In the genomic region with DNA sequence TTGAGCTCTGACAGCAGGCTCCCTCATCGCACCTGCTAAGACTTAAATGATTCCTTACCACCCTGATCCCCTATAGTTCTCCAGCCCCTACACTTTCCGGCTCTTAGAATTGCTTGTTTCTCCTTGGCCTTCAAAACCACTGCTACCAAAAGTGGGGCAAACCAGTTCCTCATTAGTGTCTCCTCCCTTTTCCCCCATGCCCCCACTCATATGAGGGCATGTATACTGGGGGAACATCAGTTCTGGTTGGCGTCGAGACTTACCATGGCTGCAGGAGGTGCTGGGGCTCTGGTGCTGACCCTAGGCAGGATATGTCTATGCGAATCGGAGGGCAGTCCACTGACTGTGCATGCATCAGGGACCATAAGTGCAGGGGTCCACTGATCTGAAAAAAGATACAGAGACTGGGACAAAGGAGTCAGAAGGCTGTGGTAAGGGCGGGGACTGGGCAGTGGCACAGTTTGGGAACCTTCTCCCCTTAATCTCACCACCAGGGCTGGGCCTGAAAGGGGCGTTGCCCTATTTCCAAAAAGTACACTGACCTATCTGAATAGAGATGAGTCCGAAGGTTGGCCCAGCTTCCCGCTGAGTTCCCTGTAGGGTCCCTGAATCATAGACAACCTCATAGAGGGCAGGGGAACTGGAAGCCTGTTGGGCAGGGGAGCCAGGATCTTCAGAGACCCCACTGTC, we compare ENCODE assay signal across 16 mouse cellular contexts. TPM values are rescaled to one million over a fixed set of nuclear protein-coding genes. Genes with fewer than 3 reads are reported as not detected.
A peak's percentile ranks its signal among the peaks of the same experiment; 100 is the strongest.
DNase-seq lines count a peak whose midpoint lies in the region; ATAC-seq lines count a peak whose summit lies in the region.
"Had no signal": no experiment of that assay in that cellular context is flagged by ENCODE, and none has a peak within 500 bp of the region (broad histone marks: within the 10 kb centered on the region; RNA-seq: fewer than 3 reads in every experiment).

No protein-coding gene starts in this region.

- WGBS in intestine, embryonic 15.5 days = 85% methylated on average over 10 of the region's 10 CpGs
- WGBS in intestine, embryonic 16.5 days = 86% methylated on average over 10 of the region's 10 CpGs
- WGBS in embryonic facial prominence, embryonic 10.5 days = 84% methylated on average over 10 of the region's 10 CpGs

- H3K4me2 ChIP-seq in intestine, embryonic 15.5 days (replicated peaks) = peak overlapping the region; percentile 74; the same call in 1 of the 2 replicates
- H3K4me2 ChIP-seq in intestine, embryonic 16.5 days (ENCODE audit: low read depth, low read length) = no peak overlapping the region

- ATAC-seq in intestine, embryonic 15.5 days = no peak
- ATAC-seq in intestine, embryonic 16.5 days = no peak
- ATAC-seq in hematopoietic stem cell, adult 5-6 weeks (replicated peaks in 1 of 2; ENCODE audit: insufficient read depth in 1 of 2, low FRiP score in 2 of 2, low TSS enrichment in 1 of 2, low read depth in 1 of 2, poor library complexity in 2 of 2, severe bottlenecking in 2 of 2) = peak; percentile 19 to 40; a peak in 2 of 4 replicates
- peak; percentile 48 for ATAC-seq in megakaryocyte-erythroid progenitor cell, adult 5-6 weeks (replicated peaks; ENCODE audit: low FRiP score, low TSS enrichment, poor library complexity, severe bottlenecking)
- ATAC-seq: forebrain, embryonic 14.5 days; midbrain, embryonic 16.5 days had no signal

- peaks cover 13% of the 10 kb centered on the region for H3K4me1 ChIP-seq in intestine, embryonic 15.5 days (replicated peaks)
- peaks cover 4% of the 10 kb centered on the region for H3K4me1 ChIP-seq in intestine, embryonic 16.5 days (ENCODE audit: control insufficient read depth, insufficient read depth, low read length)
- H3K4me1 ChIP-seq in embryonic facial prominence, embryonic 10.5 days = peaks cover 18% of the 10 kb centered on the region

- DNase-seq in embryonic facial prominence, embryonic 10.5 days (ENCODE audit: low spot score) = no peak
- no peak for DNase-seq in retina, postnatal 1 day
- no peak for DNase-seq in thymus, postnatal 0 days (ENCODE audit: low spot score)
- DNase-seq: cerebellum, adult 11-12 months; cerebellum, postnatal 36 days; lung, postnatal 36 days; right cerebral cortex, postnatal 25 days; thymus, postnatal 36 days had no signal

- H3K9ac ChIP-seq in intestine, embryonic 15.5 days = no peak overlapping the region
- H3K9ac ChIP-seq in intestine, embryonic 16.5 days (ENCODE audit: low read depth, low read length) = no peak overlapping the region
- H3K9ac ChIP-seq: embryonic facial prominence, embryonic 15.5 days had no signal

- no peaks in the 10 kb centered on the region for H3K9me3 ChIP-seq in intestine, embryonic 15.5 days
- no peaks in the 10 kb centered on the region for H3K9me3 ChIP-seq in intestine, embryonic 16.5 days (ENCODE audit: control insufficient read depth, low read length)
- H3K9me3 ChIP-seq in embryonic facial prominence, embryonic 10.5 days = no peaks in the 10 kb centered on the region
- H3K9me3 ChIP-seq: embryonic facial prominence, embryonic 15.5 days had no signal

- no peaks in the 10 kb centered on the region for H3K36me3 ChIP-seq in intestine, embryonic 15.5 days
- no peaks in the 10 kb centered on the region; the same call in 1 of the 2 replicates for H3K36me3 ChIP-seq in intestine, embryonic 16.5 days (ENCODE audit: control insufficient read depth, insufficient read depth, low read length)
- peaks cover 4% of the 10 kb centered on the region for H3K36me3 ChIP-seq in embryonic facial prominence, embryonic 10.5 days (replicated peaks)
- H3K36me3 ChIP-seq: embryonic facial prominence, embryonic 15.5 days had no signal

- no peaks in the 10 kb centered on the region for H3K27me3 ChIP-seq in intestine, embryonic 15.5 days (replicated peaks)
- H3K27me3 ChIP-seq in intestine, embryonic 16.5 days (replicated peaks; ENCODE audit: control insufficient read depth, insufficient read depth, low read length) = no peaks in the 10 kb centered on the region
- peaks cover 7% of the 10 kb centered on the region; the same call in 1 of the 2 replicates for H3K27me3 ChIP-seq in embryonic facial prominence, embryonic 10.5 days (replicated peaks; ENCODE audit: low read depth, poor library complexity, severe bottlenecking)
- H3K27me3 ChIP-seq: embryonic facial prominence, embryonic 15.5 days had no signal

- H3K4me3 ChIP-seq in intestine, embryonic 15.5 days (replicated peaks) = no peak overlapping the region
- H3K4me3 ChIP-seq in intestine, embryonic 16.5 days (ENCODE audit: low read length) = no peak overlapping the region
- peak overlapping the region; percentile 13; the same call in 1 of the 2 replicates for H3K4me3 ChIP-seq in embryonic facial prominence, embryonic 10.5 days

- no peak overlapping the region for H3K27ac ChIP-seq in intestine, embryonic 15.5 days
- no peak overlapping the region for H3K27ac ChIP-seq in intestine, embryonic 16.5 days (ENCODE audit: low read length)
- 0 out of 2 replicates have a peak overlapping the region, but pooled peaks have one; percentile 4 for H3K27ac ChIP-seq in embryonic facial prominence, embryonic 10.5 days (replicated peaks)
- H3K27ac ChIP-seq: kidney, postnatal 0 days had no signal

RNA-seq across cellular contexts. Expression of gene Creb3l4, which starts 1.5 kb away (rescaled TPM):
- polyA plus RNA-seq in intestine, embryonic 15.5 days (2015; fragmentation: Nextera tagmentation; extraction: Ambion mirVana) = 10.7 and 14.5 TPM in 2 replicates
- 16.0 and 18.9 TPM in 2 replicates for polyA plus RNA-seq in intestine, embryonic 16.5 days (2015; fragmentation: Nextera tagmentation; extraction: Ambion mirVana)
- 4.2 and 6.1 TPM in 2 replicates for polyA plus RNA-seq in embryonic facial prominence, embryonic 10.5 days (2016; fragmentation: Nextera tagmentation; extraction: Ambion mirVana)
- total RNA-seq in hematopoietic stem cell, adult 5-6 weeks (2017) = not detected in 2 replicates
- not detected in 2 replicates for total RNA-seq in megakaryocyte-erythroid progenitor cell, adult 5-6 weeks (2014; fragmentation: Nextera tagmentation)
- total RNA-seq in megakaryocyte-erythroid progenitor cell, adult 5-6 weeks (2017) = not detected in 2 replicates
- polyA plus RNA-seq in thymus, postnatal 0 days (2015; fragmentation: Nextera tagmentation; extraction: Ambion mirVana) = 3.3 and 3.9 TPM in 2 replicates

RNA-seq across cellular contexts. Expression of gene Slc39a1, which starts 6.2 kb away (rescaled TPM):
- 114 and 119 TPM in 2 replicates for polyA plus RNA-seq in intestine, embryonic 15.5 days (2015; fragmentation: Nextera tagmentation; extraction: Ambion mirVana)
- polyA plus RNA-seq in intestine, embryonic 16.5 days (2015; fragmentation: Nextera tagmentation; extraction: Ambion mirVana) = 94.5 and 127 TPM in 2 replicates
- 60.9 and 64.2 TPM in 2 replicates for polyA plus RNA-seq in embryonic facial prominence, embryonic 10.5 days (2016; fragmentation: Nextera tagmentation; extraction: Ambion mirVana)
- 48.2 and 61.7 TPM in 2 replicates for total RNA-seq in hematopoietic stem cell, adult 5-6 weeks (2017)
- 21.9 and 23.2 TPM in 2 replicates for total RNA-seq in megakaryocyte-erythroid progenitor cell, adult 5-6 weeks (2014; fragmentation: Nextera tagmentation)
- total RNA-seq in megakaryocyte-erythroid progenitor cell, adult 5-6 weeks (2017) = 27.2 and 36.8 TPM in 2 replicates
- polyA plus RNA-seq in thymus, postnatal 0 days (2015; fragmentation: Nextera tagmentation; extraction: Ambion mirVana) = 92.7 and 96.1 TPM in 2 replicates

RNA-seq across cellular contexts. Expression of gene Jtb, which starts 10.4 kb away (rescaled TPM):
- 111 and 113 TPM in 2 replicates for polyA plus RNA-seq in intestine, embryonic 15.5 days (2015; fragmentation: Nextera tagmentation; extraction: Ambion mirVana)
- polyA plus RNA-seq in intestine, embryonic 16.5 days (2015; fragmentation: Nextera tagmentation; extraction: Ambion mirVana) = 110 and 114 TPM in 2 replicates
- polyA plus RNA-seq in embryonic facial prominence, embryonic 10.5 days (2016; fragmentation: Nextera tagmentation; extraction: Ambion mirVana) = 79.3 and 81.4 TPM in 2 replicates
- 45.2 and 54.4 TPM in 2 replicates for total RNA-seq in hematopoietic stem cell, adult 5-6 weeks (2017)
- 72.0 and 95.1 TPM in 2 replicates for total RNA-seq in megakaryocyte-erythroid progenitor cell, adult 5-6 weeks (2014; fragmentation: Nextera tagmentation)
- 38.3 and 48.5 TPM in 2 replicates for total RNA-seq in megakaryocyte-erythroid progenitor cell, adult 5-6 weeks (2017)
- polyA plus RNA-seq in thymus, postnatal 0 days (2015; fragmentation: Nextera tagmentation; extraction: Ambion mirVana) = 169 and 171 TPM in 2 replicates

RNA-seq across cellular contexts. Expression of gene Crtc2, which starts 12.1 kb away (rescaled TPM):
- 18.6 and 19.0 TPM in 2 replicates for polyA plus RNA-seq in intestine, embryonic 15.5 days (2015; fragmentation: Nextera tagmentation; extraction: Ambion mirVana)
- 19.1 and 20.1 TPM in 2 replicates for polyA plus RNA-seq in intestine, embryonic 16.5 days (2015; fragmentation: Nextera tagmentation; extraction: Ambion mirVana)
- 26.1 and 26.8 TPM in 2 replicates for polyA plus RNA-seq in embryonic facial prominence, embryonic 10.5 days (2016; fragmentation: Nextera tagmentation; extraction: Ambion mirVana)
- 15.1 and 18.8 TPM in 2 replicates for total RNA-seq in hematopoietic stem cell, adult 5-6 weeks (2017)
- 33.0 and 45.4 TPM in 2 replicates for total RNA-seq in megakaryocyte-erythroid progenitor cell, adult 5-6 weeks (2014; fragmentation: Nextera tagmentation)
- total RNA-seq in megakaryocyte-erythroid progenitor cell, adult 5-6 weeks (2017) = 5.6 and 10.8 TPM in 2 replicates
- polyA plus RNA-seq in thymus, postnatal 0 days (2015; fragmentation: Nextera tagmentation; extraction: Ambion mirVana) = 16.1 and 21.1 TPM in 2 replicates

RNA-seq across cellular contexts. Expression of gene Dennd4b, which starts 23.2 kb away (rescaled TPM):
- 2.3 and 3.9 TPM in 2 replicates for polyA plus RNA-seq in intestine, embryonic 15.5 days (2015; fragmentation: Nextera tagmentation; extraction: Ambion mirVana)
- 2.3 and 2.4 TPM in 2 replicates for polyA plus RNA-seq in intestine, embryonic 16.5 days (2015; fragmentation: Nextera tagmentation; extraction: Ambion mirVana)
- 4.3 and 5.3 TPM in 2 replicates for polyA plus RNA-seq in embryonic facial prominence, embryonic 10.5 days (2016; fragmentation: Nextera tagmentation; extraction: Ambion mirVana)
- total RNA-seq in hematopoietic stem cell, adult 5-6 weeks (2017) = 15.7 and 19.6 TPM in 2 replicates
- total RNA-seq in megakaryocyte-erythroid progenitor cell, adult 5-6 weeks (2014; fragmentation: Nextera tagmentation) = 32.4 and 33.3 TPM in 2 replicates
- 7.0 and 21.5 TPM in 2 replicates for total RNA-seq in megakaryocyte-erythroid progenitor cell, adult 5-6 weeks (2017)
- polyA plus RNA-seq in thymus, postnatal 0 days (2015; fragmentation: Nextera tagmentation; extraction: Ambion mirVana) = 9.4 TPM in 2 replicates

Comparison
In these comparisons a context has a peak if more than half of its experiments do, and no peak if none do; other contexts are left out.
1. ATAC-seq: peak in hematopoietic stem cell, adult 5-6 weeks (2 of 2) and megakaryocyte-erythroid progenitor cell, adult 5-6 weeks (single experiment); none in intestine, embryonic 15.5 days (single experiment) and intestine, embryonic 16.5 days (single experiment).